Mouse (Mus musculus) liver, adult 2 months (tissue): ENCODE measurements around the gene Zfp526.

Experiments used
- CTCF ChIP-seq: fragments of 200-500 bp; IDR thresholded peaks from 2 replicates; pipeline ENCODE4 v1.5.1; 2011; ENCODE audit warnings: low read depth, low read length, control low read depth
- POLR2A ChIP-seq: fragments of 200-500 bp; IDR thresholded peaks from 2 replicates; pipeline ENCODE4 v1.6.1; 2011; ENCODE audit warnings: low read length, control low read depth; ENCODE audit not compliant: insufficient read depth; ENCODE audit errors: extremely low read depth

- TF ChIP-seq CTCF (no peak), POLR2A (no peak)
Observed at GRCm38 (mm10) chr7:25178317-25178716, 42.9 kb upstream of the Zfp526 start.
